In the genomic region with DNA sequence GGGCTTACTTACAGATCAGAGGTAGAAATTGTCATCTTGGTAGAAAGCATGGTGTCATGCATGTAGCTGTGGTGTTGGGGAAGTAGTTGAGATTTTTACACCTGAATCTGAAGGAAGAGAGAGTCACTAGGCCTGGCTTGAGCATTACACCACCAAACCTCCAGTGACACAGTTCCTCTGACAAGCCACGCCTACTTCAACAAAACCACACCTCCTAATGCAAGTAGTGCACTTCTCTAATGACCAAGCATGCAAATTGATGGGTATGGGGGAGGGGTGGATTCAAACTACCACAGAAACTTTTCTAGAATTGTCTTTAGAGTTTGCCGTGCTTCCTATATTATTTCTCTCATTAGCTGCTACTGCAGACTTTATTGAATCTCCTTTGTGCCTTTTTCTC, we compare ENCODE assay signal across 20 mouse cellular contexts.
"Had no signal": no experiment of that assay in that cellular context is flagged by ENCODE, and none has a peak within 500 bp of the region (broad histone marks: within the 10 kb centered on the region; RNA-seq: fewer than 3 reads in every experiment).

No protein-coding gene starts in this region.

- H3K4me2 ChIP-seq: liver, embryonic 15.5 days; lung, embryonic 14.5 days; midbrain, embryonic 12.5 days; neural tube, embryonic 13.5 days; neural tube, embryonic 15.5 days had no signal

- ATAC-seq: liver, postnatal 0 days; midbrain, embryonic 16.5 days had no signal

- H3K27me3 ChIP-seq: liver, embryonic 15.5 days; megakaryocyte, embryonic 14.5 days; midbrain, embryonic 12.5 days; neural tube, embryonic 13.5 days; neural tube, embryonic 15.5 days had no signal

- DNase-seq: liver, postnatal 0 days; lung, embryonic 14.5 days; lung, postnatal 10 days; lung, postnatal 4 days; midbrain, embryonic 14.5 days; right cerebral cortex, adult 18-20 months; right cerebral cortex, postnatal 25 days; right cerebral cortex, postnatal 4 days; spleen, adult 18-20 months; thymus, adult 18-20 months; thymus, postnatal 14 days; thymus, postnatal 36 days had no signal

- H3K9ac ChIP-seq: liver, embryonic 15.5 days; liver, postnatal 0 days; lung, embryonic 14.5 days; midbrain, embryonic 12.5 days; neural tube, embryonic 13.5 days; neural tube, embryonic 15.5 days had no signal

- H3K4me1 ChIP-seq: liver, embryonic 15.5 days; megakaryocyte, embryonic 14.5 days; midbrain, embryonic 10.5 days; midbrain, embryonic 12.5 days; neural tube, embryonic 13.5 days; neural tube, embryonic 15.5 days had no signal

- H3K27ac ChIP-seq: liver, embryonic 15.5 days; midbrain, embryonic 10.5 days; midbrain, embryonic 12.5 days; neural tube, embryonic 13.5 days; neural tube, embryonic 15.5 days had no signal

- H3K9me3 ChIP-seq: liver, embryonic 15.5 days; midbrain, embryonic 12.5 days; neural tube, embryonic 13.5 days; neural tube, embryonic 15.5 days had no signal

- H3K36me3 ChIP-seq: liver, embryonic 15.5 days; midbrain, embryonic 10.5 days; midbrain, embryonic 12.5 days; neural tube, embryonic 13.5 days; neural tube, embryonic 15.5 days had no signal

- H3K4me3 ChIP-seq: liver, embryonic 15.5 days; megakaryocyte, embryonic 14.5 days; midbrain, embryonic 10.5 days; midbrain, embryonic 12.5 days; myocyte; neural tube, embryonic 13.5 days; neural tube, embryonic 15.5 days had no signal
